Mouse (Mus musculus): ENCODE results near the gene Tfe3. TPM values are rescaled to one million over a fixed set of nuclear protein-coding genes. Genes with fewer than 3 reads are reported as not detected.
"Not testable (repeated sequence)": the region's sequence is repeated elsewhere in the genome, so short reads cannot be mapped to it uniquely, and the experiment has no call there.

Gene Tfe3
- total RNA-seq, 2 experiments from 2014 or later: 29.9 to 36.0 TPM

DNA sequence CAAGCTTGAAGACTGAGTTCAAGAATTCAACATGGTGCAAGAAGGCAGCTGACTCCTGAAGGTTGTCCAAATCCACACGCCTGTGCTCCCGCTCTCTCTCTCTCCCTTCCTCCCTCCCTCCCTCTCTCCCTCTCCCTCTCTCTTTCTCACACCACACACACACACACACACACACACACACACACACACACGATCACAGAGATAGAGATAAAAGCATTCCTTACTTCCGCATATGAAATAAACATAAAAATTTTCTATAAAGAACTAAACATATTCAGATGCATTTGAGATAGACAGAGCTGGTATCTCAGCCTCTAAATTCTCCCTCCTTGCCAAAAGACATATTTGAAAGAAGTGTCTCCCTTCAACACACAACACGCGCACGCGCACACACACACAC, 16.9 kb upstream of the Tfe3 start:
- DNase-seq (ENCODE audit: low spot score in 2 of 2): no peak
- intact Hi-C loops (cut with DNase I): no loop called here

DNA sequence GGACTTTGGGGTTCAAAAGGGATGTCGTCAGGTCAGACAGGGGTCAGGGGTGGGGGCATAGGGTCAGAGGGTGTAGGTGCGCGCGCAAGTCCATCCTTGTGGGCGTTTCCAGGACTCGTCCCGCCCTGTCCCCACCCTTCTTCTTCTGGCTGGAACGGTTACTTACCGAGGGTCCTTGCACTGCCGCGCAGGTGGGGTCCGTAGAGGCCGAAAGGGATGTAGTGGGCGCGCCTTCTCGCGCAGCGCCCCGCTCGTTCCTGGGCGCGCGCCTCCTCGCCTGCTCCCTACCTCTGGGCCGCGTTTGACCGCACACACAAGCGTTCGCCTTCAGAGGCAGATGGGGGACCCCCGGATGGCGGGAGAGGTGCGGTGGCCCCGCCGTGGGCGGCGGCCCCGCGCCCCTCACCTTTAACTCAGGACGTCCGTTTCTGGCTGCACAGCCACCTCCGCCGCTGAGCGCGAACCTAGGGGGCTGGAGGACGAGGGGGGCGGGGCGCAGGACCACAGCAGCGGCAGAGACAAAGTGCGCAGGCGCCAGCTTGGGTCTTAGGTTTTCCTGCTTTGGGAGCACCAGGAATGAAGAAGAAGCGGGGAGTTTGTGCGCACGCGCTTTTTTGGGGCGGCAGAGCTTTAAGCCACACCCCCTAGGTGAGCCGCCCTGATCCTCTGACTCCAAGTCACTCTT, 11.8 kb upstream of the Tfe3 start, which contains the start of gene Ccdc120:
Gene Ccdc120, minus strand, starts transcription at position 474 of the 685 bp plus-strand sequence.
- intact Hi-C loops (cut with DNase I): no loop called here
- DNase-seq (ENCODE audit: low spot score in 2 of 2): peak; percentile 72 to 86

DNA sequence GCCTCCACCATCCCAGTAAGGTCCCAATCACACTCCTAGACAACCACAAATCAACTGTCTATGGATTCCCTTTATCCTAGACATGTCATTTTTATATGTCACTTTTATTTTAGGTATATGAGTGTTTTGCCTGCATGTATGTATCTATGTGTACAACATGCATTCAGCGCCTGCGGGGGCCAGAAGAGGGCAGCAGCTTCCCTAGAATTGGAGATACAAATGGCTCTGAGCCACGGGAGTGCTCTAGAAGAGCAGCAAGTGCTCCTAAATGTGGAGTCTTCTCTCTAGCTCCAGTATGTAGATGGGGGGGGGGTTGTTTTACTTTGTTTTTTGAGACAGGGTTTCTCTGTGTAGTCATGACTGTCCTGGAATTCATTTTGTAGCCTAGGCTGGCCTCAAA, 8.7 kb upstream of the Tfe3 start:
- intact Hi-C loops (cut with DNase I): not testable (repeated sequence)
- peak in 1 of 2 experiments; percentile 20 for DNase-seq (ENCODE audit: low spot score in 2 of 2)

DNA sequence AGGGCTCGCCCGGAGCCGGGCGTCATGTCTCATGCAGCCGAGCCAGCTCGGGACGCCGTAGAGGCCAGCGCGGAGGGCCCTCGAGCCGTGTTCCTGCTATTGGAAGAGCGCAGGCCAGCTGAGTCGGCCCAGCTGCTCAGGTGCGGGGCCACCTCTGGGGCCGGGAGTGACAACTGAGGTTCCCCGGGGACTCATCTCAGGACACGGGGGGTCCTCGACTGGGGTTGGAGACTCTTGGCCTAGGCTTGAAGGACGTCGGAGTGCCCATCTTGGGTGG, 499 bp downstream of the Tfe3 start:
- intact Hi-C loops (cut with DNase I): no loop called here

DNA sequence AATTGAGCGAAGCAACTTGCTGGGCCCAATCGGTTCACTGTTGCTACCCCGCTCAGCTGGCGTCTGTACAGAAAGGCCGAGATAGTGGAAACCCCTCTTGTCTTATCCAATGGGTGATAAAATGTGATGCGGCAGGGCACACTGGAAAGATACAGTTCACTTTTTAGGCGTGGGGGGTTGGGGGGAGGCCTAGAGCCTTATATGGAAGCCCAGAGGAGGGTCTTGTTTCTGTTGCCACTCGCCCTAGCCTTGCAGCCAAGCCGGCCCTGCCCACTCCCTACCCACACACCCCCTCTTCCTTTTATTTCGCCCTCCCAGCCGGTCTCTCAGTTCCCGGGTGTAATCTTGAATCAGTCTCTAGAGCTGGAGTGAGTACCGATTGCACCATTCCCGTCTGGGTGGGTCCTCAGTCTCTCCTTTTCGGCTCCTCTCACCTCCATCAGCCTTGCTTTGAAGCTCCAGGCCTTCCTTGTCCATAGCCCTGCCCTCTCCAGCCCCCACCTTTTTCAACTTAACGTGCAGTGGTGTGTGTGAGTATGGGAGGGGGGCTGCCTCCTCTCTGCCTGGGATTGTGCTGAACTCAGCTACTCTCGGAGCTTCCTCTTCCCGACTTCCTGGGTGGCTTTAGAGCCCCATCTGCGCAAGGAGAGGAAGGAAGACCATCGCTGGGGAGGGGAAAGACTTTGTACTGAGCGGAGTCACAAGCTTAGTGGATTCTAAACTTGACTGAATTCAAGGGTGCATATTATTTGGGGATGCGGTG, 1.5 kb downstream of the Tfe3 start:
- intact Hi-C loops (cut with DNase I): loop anchor here (2.0 kb wide), 1 partner anchor 27 kb away; no protein-coding TSS in a partner anchor
- peak; percentile 20 to 32 for DNase-seq (ENCODE audit: low spot score in 2 of 2)

More for the DNA sequence above, 499 bp downstream of the Tfe3 start:
- no peak for DNase-seq (ENCODE audit: low spot score in 2 of 2)

DNA sequence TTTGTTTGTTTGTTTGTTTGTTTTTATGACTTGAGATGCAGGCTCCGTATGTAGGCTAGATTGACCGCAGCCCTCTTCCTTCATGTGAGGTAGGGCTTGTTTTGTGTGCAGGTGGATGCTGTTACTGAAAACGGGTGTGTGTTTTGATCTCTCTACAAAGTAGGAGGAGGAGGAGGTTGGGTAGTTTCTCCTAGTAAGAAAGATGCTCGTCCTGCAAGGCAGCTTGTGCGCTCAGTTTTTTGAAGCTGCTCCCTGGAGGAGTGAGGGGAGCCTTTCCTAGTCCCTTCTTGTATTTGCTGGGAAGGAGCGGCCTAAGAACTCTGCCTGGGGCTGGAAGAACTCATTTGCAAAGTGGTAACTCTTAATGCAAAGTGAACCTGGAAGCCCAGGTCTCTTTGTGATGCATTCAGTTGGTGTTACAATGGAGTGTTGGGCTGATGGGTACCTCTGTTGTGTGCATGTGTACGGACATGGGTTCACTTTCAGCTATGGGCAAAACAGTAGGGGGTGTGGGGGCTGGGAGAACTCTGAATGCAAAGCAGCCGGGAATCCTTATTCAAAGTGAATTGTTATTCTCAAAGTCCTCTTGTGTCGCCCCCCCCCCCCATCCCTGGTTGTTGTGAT, 2.4 kb downstream of the Tfe3 start:
- intact Hi-C loops (cut with DNase I): loop anchor here (2.0 kb wide), 1 partner anchor 26 kb away; no protein-coding TSS in a partner anchor
- no peak for DNase-seq (ENCODE audit: low spot score in 2 of 2)

DNA sequence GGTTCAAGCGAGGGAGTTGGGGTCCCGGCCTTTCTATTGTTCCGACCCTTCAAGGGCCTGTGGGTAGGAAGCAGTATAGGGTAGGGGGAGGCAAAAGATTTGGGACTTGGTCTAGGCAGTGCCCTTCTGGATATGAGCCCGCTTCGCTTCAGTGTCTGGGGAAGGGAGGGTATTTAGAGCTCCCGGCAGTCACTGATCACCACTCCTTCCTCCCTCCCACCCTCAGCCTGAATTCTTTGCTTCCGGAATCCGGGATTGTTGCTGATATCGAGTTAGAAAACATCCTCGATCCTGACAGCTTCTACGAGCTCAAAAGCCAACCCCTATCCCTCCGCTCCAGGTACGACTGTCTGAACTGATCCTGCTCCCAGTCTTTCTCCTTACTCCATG, 2.9 kb downstream of the Tfe3 start:
- intact Hi-C loops (cut with DNase I): loop anchor here (2.0 kb wide), 1 partner anchor 26 kb away; no protein-coding TSS in a partner anchor
- no peak for DNase-seq (ENCODE audit: low spot score in 2 of 2)

DNA sequence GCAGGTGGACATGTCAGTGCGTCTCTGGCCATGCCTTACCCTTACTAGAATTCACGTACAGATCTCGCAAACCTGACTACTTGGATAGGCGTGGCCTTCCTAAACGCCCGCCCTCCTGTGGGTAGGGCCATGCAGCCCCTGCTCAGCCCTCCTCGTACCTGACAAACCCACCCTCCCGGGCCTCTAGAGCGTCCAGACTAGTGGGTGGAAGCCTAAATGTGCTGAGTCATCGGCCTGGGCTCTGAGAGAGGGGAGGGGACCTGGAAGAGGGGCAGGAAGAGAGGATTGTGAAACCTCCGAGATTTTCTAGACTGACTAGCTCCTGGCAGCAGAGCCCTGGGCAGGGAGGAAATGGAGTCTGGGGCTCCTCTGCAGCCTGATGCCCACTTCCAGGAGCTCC, 3.4 kb downstream of the Tfe3 start:
- intact Hi-C loops (cut with DNase I): loop anchor here (2.0 kb wide), 1 partner anchor 25 kb away; no protein-coding TSS in a partner anchor
- DNase-seq (ENCODE audit: low spot score in 2 of 2): peak; percentile 16 to 54

DNA sequence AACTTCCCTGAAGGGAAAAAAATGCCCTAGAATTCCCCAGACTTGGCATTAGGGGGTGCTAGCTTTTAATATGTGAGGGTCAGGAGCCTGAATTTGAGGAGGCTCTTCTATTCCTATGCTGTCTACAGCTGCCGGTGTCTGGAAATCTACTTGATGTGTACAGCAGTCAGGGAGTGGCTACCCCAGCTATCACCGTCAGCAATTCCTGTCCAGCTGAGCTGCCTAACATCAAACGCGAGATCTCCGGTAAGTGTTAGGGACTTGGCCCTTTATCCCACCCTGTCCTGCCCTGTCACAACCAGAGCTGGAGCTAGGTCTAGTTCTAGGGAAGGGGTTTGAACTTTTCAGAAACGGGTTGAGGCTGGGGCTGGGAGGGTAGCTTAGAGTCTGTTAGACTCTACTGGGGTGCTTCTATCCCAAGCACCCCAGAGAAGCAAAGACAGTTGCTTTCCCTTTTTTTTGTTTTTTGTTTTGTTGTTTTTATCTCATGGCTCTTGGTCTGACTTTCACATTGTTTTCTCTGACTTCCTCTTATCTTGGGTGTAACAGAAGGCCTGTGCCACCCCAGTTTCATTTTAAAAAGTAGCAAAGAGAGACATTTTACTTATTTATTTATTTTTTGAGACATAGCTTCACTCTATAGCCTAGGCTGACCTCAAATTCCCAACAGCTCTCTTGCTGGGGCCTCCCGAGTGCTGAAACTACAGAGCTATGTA, 7.1 kb downstream of the Tfe3 start:
- intact Hi-C loops (cut with DNase I): no loop called here
- DNase-seq (ENCODE audit: low spot score in 2 of 2): no peak

DNA sequence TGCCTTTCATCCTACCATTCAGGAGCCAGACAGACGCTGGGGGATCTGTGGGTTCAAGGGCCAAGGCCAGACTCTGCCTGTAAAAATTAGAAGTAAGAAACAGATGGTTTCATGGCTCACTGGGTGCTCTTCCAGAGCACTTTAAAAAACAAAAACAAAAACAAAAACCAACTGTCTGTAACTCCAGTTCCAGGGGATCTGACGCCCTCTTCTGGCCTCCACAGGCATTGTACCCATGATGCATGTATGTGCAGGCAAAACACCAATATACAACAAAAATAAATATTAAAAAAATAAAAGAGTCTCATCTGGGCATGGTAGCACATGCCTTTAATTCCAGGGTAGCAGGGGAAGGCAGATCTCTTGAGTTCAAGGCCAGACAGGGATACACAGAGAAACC, 10.4 kb downstream of the Tfe3 start:
- intact Hi-C loops (cut with DNase I): no loop called here
- DNase-seq (ENCODE audit: low spot score in 2 of 2): no peak

DNA sequence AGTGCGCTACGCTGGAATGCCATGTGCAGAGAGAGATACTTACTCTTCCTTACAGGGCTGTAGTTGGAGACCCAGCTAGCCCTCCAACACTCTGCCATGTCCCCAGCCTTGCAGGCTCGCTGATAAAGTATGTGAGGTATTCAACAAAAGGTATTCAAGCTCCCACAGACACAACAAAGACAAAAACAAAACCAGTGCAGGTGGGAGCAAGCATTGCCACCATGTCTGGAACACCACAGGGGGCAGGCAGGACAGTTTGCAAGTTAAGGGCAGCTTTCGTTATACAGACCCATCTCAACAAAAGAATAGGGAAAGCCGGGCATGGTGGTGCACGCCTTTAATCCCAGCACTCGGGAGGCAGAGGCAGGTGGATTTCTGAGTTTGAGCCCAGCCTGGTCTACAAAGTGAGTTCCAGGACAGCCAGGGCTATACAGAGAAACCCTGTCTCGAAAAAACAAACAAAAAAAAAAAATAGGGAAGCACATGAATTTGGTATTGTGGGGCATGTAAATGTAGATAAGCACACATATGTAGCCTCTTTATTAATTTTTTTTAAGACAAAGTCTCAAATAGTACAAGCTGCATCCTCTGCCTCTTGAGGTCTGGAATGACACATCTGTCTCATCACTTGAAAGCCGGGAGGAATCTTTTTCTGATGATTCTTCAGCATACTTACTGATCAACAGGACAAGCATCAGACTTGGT, 13.3 kb downstream of the Tfe3 start:
- intact Hi-C loops (cut with DNase I): no loop called here
- no peak for DNase-seq (ENCODE audit: low spot score in 2 of 2)

DNA sequence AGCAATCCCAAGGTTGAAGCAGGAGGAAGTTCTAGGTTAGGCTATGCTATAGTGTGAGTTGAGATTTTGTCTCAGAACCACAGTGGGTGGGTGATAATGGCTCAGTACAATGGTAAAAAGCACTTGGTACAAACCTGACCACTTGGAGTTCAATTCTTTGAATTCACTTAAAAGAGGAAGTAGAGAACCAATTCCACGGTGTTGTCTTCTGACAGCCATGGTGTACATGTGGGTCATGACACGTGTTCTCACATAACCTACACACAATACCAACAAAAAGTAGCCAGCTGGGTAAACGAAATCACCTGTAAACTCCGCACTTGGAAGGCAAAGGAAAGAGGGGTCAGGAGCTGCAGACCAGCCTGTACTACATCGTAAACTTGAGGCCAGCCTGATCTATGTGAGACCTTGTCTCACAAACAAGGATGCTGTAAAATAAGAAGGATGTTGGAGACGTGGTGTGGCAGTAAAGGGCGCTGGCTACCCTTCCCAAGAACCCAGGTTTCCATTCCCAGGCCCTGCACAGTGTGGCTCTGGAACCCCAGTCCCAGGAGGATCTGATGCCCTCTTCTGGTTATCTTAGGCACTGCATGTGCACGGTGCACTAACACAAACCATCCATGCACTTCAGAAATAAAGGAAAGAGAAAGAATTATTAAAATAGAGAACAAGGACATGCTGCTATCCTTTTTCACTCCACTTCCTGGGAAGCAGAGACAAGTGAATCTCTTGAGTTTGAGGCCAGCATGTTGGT, 14.1 kb downstream of the Tfe3 start:
- DNase-seq (ENCODE audit: low spot score in 2 of 2): peak; percentile 22 to 54
- intact Hi-C loops (cut with DNase I): no loop called here

DNA sequence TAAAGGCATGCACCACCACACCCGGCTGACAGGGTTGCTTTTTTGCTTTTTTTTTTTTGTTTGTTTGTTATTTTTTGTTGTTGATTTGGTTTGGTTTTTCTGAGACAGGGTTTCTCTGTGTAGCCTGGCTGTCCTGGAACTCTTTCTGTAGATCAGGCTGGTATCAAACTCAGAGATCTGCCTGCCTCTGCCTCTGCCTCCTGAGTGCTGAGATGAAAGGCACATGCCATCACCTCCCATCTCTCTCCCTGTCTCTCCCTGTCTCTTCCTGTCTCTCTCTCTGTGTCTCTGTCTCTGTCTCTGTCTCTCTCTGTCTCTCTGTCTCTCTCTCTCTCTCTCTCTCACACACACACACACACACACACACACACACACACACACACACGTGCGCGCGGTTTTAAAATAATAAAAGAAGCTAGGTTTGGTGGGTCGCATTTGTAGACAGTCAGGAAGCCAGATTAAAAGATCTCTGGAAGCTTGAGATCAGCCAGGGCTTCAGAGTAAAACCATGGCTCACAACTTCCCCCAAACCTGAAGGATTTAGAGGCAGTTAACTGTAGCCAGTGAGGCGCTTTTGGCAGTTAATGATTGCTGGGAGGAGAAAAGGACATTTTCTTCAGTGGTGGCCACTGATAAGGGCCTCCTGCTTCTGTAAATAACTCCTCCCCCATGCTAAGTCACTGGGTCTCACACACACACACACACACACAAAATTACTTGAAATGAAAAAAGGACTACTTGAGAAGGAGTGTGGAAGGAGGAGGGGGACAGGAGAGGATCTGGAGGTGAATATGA, 16.3 kb downstream of the Tfe3 start:
- intact Hi-C loops (cut with DNase I): no loop called here
- no peak for DNase-seq (ENCODE audit: low spot score in 2 of 2)

DNA sequence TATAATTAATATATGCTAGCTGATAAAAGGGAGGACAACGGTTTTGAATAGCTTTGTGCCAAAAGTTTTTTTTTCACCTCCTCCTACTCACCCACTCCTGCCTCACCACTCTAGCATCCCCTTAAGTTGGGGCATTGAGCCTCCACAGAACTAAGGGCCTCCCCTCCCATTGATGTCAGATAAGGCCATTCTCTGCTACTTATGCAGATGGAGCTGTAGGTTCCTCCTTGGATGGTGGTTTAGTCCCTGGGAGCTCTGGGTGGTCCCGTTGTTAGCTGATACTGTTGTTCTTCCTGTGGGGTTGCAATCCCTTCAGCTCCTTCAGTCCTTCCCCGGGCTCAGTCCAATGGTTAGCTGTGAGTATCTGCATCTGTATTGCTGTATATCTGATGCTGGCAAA, 16.9 kb downstream of the Tfe3 start:
- no peak for DNase-seq (ENCODE audit: low spot score in 2 of 2)
- intact Hi-C loops (cut with DNase I): no loop called here

DNA sequence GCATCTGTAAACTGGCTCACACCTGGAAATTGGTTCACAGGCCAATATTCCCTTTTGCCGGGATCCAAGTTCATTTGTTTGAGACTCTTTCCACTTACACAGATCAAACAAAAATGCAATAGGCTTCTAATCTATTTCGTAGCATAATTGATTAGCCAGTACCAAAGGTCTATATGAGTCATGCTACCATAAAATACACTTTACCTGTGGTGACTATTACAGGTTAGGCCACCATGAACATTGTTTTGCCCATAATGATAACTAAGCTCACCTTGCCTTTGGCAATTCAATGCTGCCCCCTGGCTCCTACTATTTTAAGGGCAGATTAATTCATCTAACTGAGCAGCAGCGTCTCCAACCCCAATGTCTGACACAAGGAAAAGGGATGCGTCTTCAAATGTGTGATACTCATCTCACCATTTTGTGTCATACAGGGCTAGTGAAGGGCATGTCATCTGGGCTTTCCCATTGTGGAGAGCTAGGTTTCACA, 20.3 kb downstream of the Tfe3 start:
- no peak for DNase-seq (ENCODE audit: low spot score in 2 of 2)
- intact Hi-C loops (cut with DNase I): no loop called here

DNA sequence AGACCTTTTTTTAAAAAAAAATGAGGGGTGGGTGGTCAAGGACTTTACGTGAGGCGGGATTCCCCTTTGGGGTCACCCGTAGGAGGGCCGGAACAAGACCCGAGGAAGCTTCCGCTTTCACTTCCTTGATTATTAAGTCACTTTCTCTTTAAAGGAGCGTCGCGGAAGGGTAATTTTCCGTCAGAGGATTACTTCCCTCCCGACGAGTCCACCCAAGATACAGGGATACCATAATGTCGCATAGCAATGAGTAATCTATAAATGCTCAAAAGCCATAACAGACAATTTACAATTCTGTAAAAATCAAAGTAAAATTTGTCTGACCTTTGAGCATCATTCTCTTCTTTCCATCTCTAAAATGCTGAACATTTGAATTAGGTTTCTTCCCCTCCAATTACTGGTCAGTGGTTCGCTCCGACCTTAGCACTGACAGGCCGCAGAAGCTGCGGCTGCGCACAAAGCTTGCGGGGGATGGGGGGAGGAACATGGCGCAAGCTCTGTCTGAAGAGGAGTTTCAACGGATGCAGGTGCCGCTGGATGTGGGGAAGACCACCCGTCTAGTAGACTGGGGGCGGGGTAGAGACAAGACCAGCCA, 27.3 kb downstream of the Tfe3 start, which contains the start of gene Gripap1:
Gene Gripap1, plus strand, starts transcription at position 224 of the 595 bp plus-strand sequence.
- intact Hi-C loops (cut with DNase I): loop anchor here (2.0 kb wide), 1 partner anchor 25 kb away; no protein-coding TSS in a partner anchor
- peak; percentile 66 to 80 for DNase-seq (ENCODE audit: low spot score in 2 of 2)

DNA sequence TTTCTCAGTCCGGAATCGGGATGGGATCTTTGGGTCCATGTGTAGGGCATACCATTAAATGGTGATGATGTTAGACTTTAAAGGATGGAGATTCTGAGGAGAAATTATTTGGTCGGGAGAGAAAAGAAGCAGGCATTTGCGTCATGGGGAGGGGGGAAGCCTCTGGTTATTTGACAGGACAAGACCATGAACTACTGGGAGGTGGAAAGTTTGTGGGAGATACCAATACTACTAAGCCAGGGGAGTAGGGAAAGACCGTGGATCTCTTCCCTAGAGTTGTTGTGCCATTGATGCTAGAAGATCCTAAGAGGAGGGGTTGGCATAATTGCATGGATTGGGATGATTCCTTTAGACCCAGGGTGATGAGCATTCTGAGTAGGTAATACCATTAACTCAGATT, 27.9 kb downstream of the Tfe3 start:
- intact Hi-C loops (cut with DNase I): loop anchor here (2.0 kb wide), 1 partner anchor 26 kb away; no protein-coding TSS in a partner anchor
- peak in 1 of 2 experiments; percentile 15 for DNase-seq (ENCODE audit: low spot score in 2 of 2)

Measured in left cerebral cortex, postnatal 25 days (tissue).